Mouse (Mus musculus) E14TG2a.4 (cell line): ENCODE data around the gene Aanat.

Source experiments
- CTCF ChIP-seq: conservative IDR thresholded peaks from 2 replicates; pipeline ENCODE4 v1.5.1; 2014; ENCODE audit warnings: low read length
- NANOG ChIP-seq: IDR thresholded peaks from 2 replicates; pipeline ENCODE4 v1.6.1; 2014; ENCODE audit warnings: borderline replicate concordance, low read length, mixed read lengths

DNA sequence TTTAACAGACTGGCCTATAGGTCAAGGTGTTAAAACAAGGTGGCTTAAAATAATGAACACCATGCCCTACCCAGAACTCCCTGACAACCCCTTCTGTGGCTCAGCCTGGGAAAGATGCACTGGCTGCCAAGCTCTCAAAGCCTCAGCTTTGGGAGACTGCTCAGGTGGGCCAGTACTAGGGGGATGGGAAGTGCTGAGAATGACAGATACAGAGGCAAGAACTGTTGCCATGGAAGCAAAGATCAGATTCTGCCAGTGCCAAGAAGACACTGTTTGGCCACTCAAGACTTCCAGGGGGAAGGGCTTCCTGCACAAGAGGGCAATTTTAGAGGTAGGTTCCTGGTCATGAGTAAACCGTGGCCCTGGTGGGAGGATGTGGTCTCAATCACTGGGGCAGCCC lies 30.7 kb upstream of the Aanat start:
- TF ChIP-seq CTCF (no peak), NANOG (no peak)
